Mouse (Mus musculus) lung, embryonic 16.5 days (tissue): ENCODE measurements around the gene Fam124b. TPM values are rescaled to one million over a fixed set of nuclear protein-coding genes. Genes with fewer than 3 reads are reported as not detected.

Source experiments
- ATAC-seq: fragments of 200-750 bp; cut with Nextera tagmentation; 2 replicates; pipeline ENCODE4 v1.8.0; 2017; ENCODE audit warnings: low read depth, mild to moderate bottlenecking, moderate library complexity
- H3K27ac ChIP-seq: fragments of 300-500 bp; sonication (generic); 2 replicates; pipeline ENCODE4 v1.5.1; 2014; ENCODE audit warnings: mild to moderate bottlenecking, control low read depth, low read length
- H3K27me3 ChIP-seq: fragments of 300-500 bp; sonication (generic); 2 replicates; pipeline ENCODE4 v1.6.1; 2014; ENCODE audit warnings: low read depth, low read length, mixed read lengths; ENCODE audit not compliant: control insufficient read depth, insufficient read depth
- H3K36me3 ChIP-seq: fragments of 300-500 bp; sonication (generic); 2 replicates; pipeline ENCODE4 v1.6.1; 2014; ENCODE audit warnings: low read length; ENCODE audit not compliant: control insufficient read depth, insufficient read depth
- H3K4me1 ChIP-seq: fragments of 300-500 bp; sonication (generic); replicated peaks from 2 replicates; pipeline ENCODE4 v1.6.1; 2014; ENCODE audit warnings: low read length, mixed read lengths; ENCODE audit not compliant: control insufficient read depth, insufficient read depth
- H3K4me2 ChIP-seq: fragments of 300-500 bp; sonication (generic); 2 replicates; pipeline ENCODE4 v1.6.1; 2014; ENCODE audit warnings: low read depth, low read length, control low read depth
- H3K4me3 ChIP-seq: fragments of 300-500 bp; sonication (generic); 2 replicates; pipeline ENCODE4 v1.5.1; 2014; ENCODE audit warnings: mild to moderate bottlenecking, low read length, control low read depth
- H3K9ac ChIP-seq: fragments of 300-500 bp; sonication (generic); 2 replicates; pipeline ENCODE4 v1.6.1; 2014; ENCODE audit warnings: low read length, control low read depth
- H3K9me3 ChIP-seq: fragments of 300-500 bp; sonication (generic); 2 replicates; pipeline ENCODE4 v1.6.1; 2016; ENCODE audit warnings: low read length; ENCODE audit not compliant: control insufficient read depth
- WGBS: fragments of 180-500 bp; shearing (Covaris S2); extraction: QIAGEN DNeasy Blood & Tissue Kit; methylation state at CpG from one replicate; pipeline ENCODE4 v1.1.7; 2014; 5-methylcytosine and 5-hydroxymethylcytosine counted together
- polyA plus RNA-seq: library from polyadenylated mRNA; unstranded; fragments of >200 nt; fragmentation: Nextera tagmentation; extraction: Ambion mirVana; gene quantifications from 2 replicates; pipeline ENCODE4 v1.2.1, GENCODE M21; 2015

The Fam124b gene
- polyA plus RNA-seq, 1 experiment from 2014 or later, result 4.8 TPM

DNA sequence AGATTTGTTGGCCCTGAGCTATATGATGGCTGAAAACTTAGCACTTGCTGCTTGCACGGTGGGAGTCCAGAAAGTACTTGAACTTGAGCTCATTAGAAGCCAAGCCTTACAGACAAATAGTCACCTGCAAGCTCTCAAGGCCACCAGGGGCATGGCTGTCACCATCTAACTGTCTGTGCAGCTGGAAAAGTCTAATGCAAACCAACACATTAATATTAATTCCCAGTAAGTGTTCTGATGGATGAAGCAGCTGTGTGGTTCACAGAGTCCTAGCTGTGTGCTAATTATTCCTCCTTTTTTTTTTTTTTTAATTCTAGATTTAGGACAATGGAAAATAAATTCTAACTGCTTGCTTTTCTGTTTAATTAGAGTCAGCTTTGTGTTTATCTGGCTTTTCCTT, 63.4 kb downstream of the Fam124b start:
- H3K4me3 ChIP-seq, result no peak overlapping the region
- 48% methylated on average over 1 of the region's 1 CpGs for WGBS
- H3K4me2 ChIP-seq, result no peak overlapping the region
- H3K9ac ChIP-seq, result no peak overlapping the region
- no peaks in the 10 kb centered on the region for H3K4me1 ChIP-seq
- H3K36me3 ChIP-seq, result no peaks in the 10 kb centered on the region
- no peaks in the 10 kb centered on the region for H3K27me3 ChIP-seq
- H3K9me3 ChIP-seq, result no peaks in the 10 kb centered on the region
- no peak for ATAC-seq
- no peak overlapping the region for H3K27ac ChIP-seq

DNA sequence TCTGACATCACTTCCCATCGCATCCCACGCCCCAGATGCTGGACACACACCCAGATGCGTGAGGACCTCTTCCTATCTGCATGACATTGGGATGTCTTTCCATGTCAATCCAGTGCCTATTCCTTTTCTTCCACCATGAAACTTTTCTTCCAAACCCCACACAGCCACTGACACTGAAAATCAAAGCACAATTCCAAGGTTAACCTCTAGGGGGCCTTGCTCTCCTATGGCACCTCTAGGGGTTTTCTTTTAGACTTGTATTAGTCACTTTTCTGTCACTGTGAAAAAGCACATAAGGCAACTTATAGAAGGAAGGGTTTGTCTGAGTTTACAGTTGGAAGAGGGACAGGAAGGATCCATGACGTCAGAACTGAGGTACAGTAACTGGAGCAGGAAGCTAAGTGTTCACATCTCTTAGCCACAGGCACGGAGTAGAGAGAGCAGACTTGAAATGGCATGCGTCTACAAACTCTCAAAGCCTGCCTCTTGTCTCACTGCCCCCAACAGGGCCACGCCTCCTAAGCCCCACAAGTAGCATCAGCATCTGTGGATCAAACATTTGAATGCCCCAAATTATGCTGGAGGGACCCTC, 65.1 kb downstream of the Fam124b start:
- Histone ChIP-seq H3K27ac (no peak overlapping the region), H3K27me3 (no peaks in the 10 kb centered on the region), H3K9ac (no peak overlapping the region), H3K4me1 (no peaks in the 10 kb centered on the region), H3K4me2 (no peak overlapping the region), H3K9me3 (no peaks in the 10 kb centered on the region), H3K36me3 (no peaks in the 10 kb centered on the region), H3K4me3 (no peak overlapping the region)
- ATAC-seq, result no peak
- 65% methylated on average over 7 of the region's 7 CpGs for WGBS

DNA sequence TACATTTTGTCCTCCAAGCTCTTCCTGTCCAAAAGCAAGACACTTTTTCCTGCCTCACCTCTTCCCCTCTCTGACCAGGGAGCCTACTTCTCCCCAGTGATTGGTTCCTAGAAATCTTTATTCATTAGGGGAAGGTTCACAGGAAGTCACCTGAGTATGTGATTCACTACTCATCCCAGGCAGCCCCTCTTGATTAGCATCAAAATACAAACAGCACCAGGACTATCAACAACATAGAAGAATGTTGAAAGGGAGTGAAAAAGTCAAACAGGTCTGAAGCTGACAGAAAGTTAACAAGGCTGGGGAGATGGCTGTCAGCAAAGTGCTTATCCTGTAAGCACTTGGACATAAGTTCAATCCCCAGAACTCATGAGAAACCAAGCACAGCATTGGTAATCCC, 67.6 kb downstream of the Fam124b start:
- Histone ChIP-seq H3K27me3 (no peaks in the 10 kb centered on the region), H3K4me3 (no peak overlapping the region), H3K27ac (no peak overlapping the region), H3K9ac (no peak overlapping the region), H3K4me2 (no peak overlapping the region), H3K4me1 (no peaks in the 10 kb centered on the region), H3K9me3 (no peaks in the 10 kb centered on the region), H3K36me3 (no peaks in the 10 kb centered on the region)
- no peak for ATAC-seq

Other genes starting within 250 kb of the Fam124b start
- 27.9 and 29.3 TPM in 2 replicates for gene Cul3, start 122.0 kb upstream of the Fam124b start, polyA plus RNA-seq
- gene Gm45261, start 243.0 kb upstream of the Fam124b start, polyA plus RNA-seq, result not detected in 2 replicates